Mouse (Mus musculus): Measurements from ENCODE around the gene Eef2kmt. TPM values are rescaled to one million over a fixed set of nuclear protein-coding genes. Genes with fewer than 3 reads are reported as not detected.

Gene Eef2kmt
- total and polyA plus RNA-seq, 2 experiments from 2014 or later = 6.7 to 8.3 TPM

GRCm38 (mm10) chr16:5222140-5222539 is 33.6 kb downstream of the Eef2kmt start, which contains the start of gene AU021092:
TSS of gene AU021092 (minus strand) at chr16:5222299.
- H3K4me3 ChIP-seq (ENCODE audit: low read depth, low read length) = no peak within 1 kb of the TSS
- no peaks in the 10 kb centered on the region for H3K9me3 ChIP-seq (ENCODE audit: low read length)
- H3K27me3 ChIP-seq (ENCODE audit: insufficient read depth, low read length) = no peaks in the 10 kb centered on the region; the same call in 1 of the 2 replicates
- DNase-seq (no peak), ATAC-seq (no peak)
- 73% methylated on average over 6 of the region's 6 CpGs for WGBS
- H3K27ac ChIP-seq (ENCODE audit: low read depth, low read length) = no peak within 1 kb of the TSS
- no peaks in the 10 kb centered on the region for H3K36me3 ChIP-seq (ENCODE audit: insufficient read depth)
- no peaks in the 10 kb centered on the region for H3K4me1 ChIP-seq (ENCODE audit: insufficient read depth)
- no peak within 1 kb of the TSS for H3K9ac ChIP-seq
- TF ChIP-seq CTCF (IDR thresholded peaks at IDR 0.05; ENCODE audit: low read depth) = no peak
- no peak within 1 kb of the TSS for H3K4me2 ChIP-seq (ENCODE audit: low read depth)

- no peak for TF ChIP-seq CTCF (IDR thresholded peaks at IDR 0.05; ENCODE audit: low read depth)
- WGBS = 37% methylated on average over 4 of the region's 4 CpGs
- Histone ChIP-seq H3K4me1 (ENCODE audit: insufficient read depth) (no peaks in the 10 kb centered on the region), H3K9me3 (ENCODE audit: low read length) (no peaks in the 10 kb centered on the region), H3K4me3 (ENCODE audit: low read depth, low read length) (no peak overlapping the region), H3K27me3 (ENCODE audit: insufficient read depth, low read length) (no peaks in the 10 kb centered on the region; the same call in 1 of the 2 replicates), H3K9ac (no peak overlapping the region), H3K36me3 (ENCODE audit: insufficient read depth) (no peaks in the 10 kb centered on the region), H3K27ac (ENCODE audit: low read depth, low read length) (no peak overlapping the region), H3K4me2 (ENCODE audit: low read depth) (no peak overlapping the region)
- ATAC-seq = no peak
- no peak for DNase-seq
Measured at GRCm38 (mm10) chr16:5221403-5221802, 34.4 kb downstream of the Eef2kmt start.

- Histone ChIP-seq H3K4me1 (ENCODE audit: insufficient read depth) (no peaks in the 10 kb centered on the region), H3K9me3 (ENCODE audit: low read length) (no peaks in the 10 kb centered on the region), H3K27me3 (ENCODE audit: insufficient read depth, low read length) (no peaks in the 10 kb centered on the region; the same call in 1 of the 2 replicates), H3K9ac (no peak overlapping the region), H3K4me2 (ENCODE audit: low read depth) (no peak overlapping the region), H3K36me3 (ENCODE audit: insufficient read depth) (no peaks in the 10 kb centered on the region), H3K4me3 (ENCODE audit: low read depth, low read length) (no peak overlapping the region), H3K27ac (ENCODE audit: low read depth, low read length) (no peak overlapping the region)
- no peak for ATAC-seq
- 66% methylated on average over 5 of the region's 5 CpGs for WGBS
- TF ChIP-seq CTCF (IDR thresholded peaks at IDR 0.05; ENCODE audit: low read depth) = no peak
- no peak for DNase-seq
Measured at GRCm38 (mm10) chr16:5217341-5218133, 38.2 kb downstream of the Eef2kmt start.

GRCm38 (mm10) chr16:5216686-5217085 is 39.1 kb downstream of the Eef2kmt start:
- WGBS = 80% methylated on average over 6 of the region's 6 CpGs
- Histone ChIP-seq H3K9ac (no peak overlapping the region), H3K4me2 (ENCODE audit: low read depth) (no peak overlapping the region), H3K36me3 (ENCODE audit: insufficient read depth) (no peaks in the 10 kb centered on the region), H3K27ac (ENCODE audit: low read depth, low read length) (no peak overlapping the region), H3K4me3 (ENCODE audit: low read depth, low read length) (no peak overlapping the region), H3K4me1 (ENCODE audit: insufficient read depth) (no peaks in the 10 kb centered on the region), H3K27me3 (ENCODE audit: insufficient read depth, low read length) (no peaks in the 10 kb centered on the region; the same call in 1 of the 2 replicates), H3K9me3 (ENCODE audit: low read length) (no peaks in the 10 kb centered on the region)
- TF ChIP-seq CTCF (IDR thresholded peaks at IDR 0.05; ENCODE audit: low read depth) = no peak
- ATAC-seq (no peak), DNase-seq (no peak)

GRCm38 (mm10) chr16:5214126-5214525 is 41.7 kb downstream of the Eef2kmt start:
- no peak for DNase-seq
- Histone ChIP-seq H3K9me3 (ENCODE audit: low read length) (no peaks in the 10 kb centered on the region), H3K27me3 (ENCODE audit: insufficient read depth, low read length) (no peaks in the 10 kb centered on the region), H3K4me3 (ENCODE audit: low read depth, low read length) (no peak overlapping the region), H3K4me2 (ENCODE audit: low read depth) (no peak overlapping the region), H3K36me3 (ENCODE audit: insufficient read depth) (no peaks in the 10 kb centered on the region), H3K4me1 (ENCODE audit: insufficient read depth) (no peaks in the 10 kb centered on the region), H3K27ac (ENCODE audit: low read depth, low read length) (no peak overlapping the region), H3K9ac (no peak overlapping the region)
- WGBS = 96% methylated on average over 2 of the region's 2 CpGs
- no peak for ATAC-seq
- no peak for TF ChIP-seq CTCF (IDR thresholded peaks at IDR 0.05; ENCODE audit: low read depth)

- Histone ChIP-seq H3K4me2 (ENCODE audit: low read depth) (no peak overlapping the region), H3K36me3 (ENCODE audit: insufficient read depth) (no peaks in the 10 kb centered on the region), H3K9ac (no peak overlapping the region), H3K27ac (ENCODE audit: low read depth, low read length) (no peak overlapping the region), H3K4me1 (ENCODE audit: insufficient read depth) (no peaks in the 10 kb centered on the region), H3K4me3 (ENCODE audit: low read depth, low read length) (no peak overlapping the region), H3K9me3 (ENCODE audit: low read length) (no peaks in the 10 kb centered on the region), H3K27me3 (ENCODE audit: insufficient read depth, low read length) (no peaks in the 10 kb centered on the region)
- WGBS = 82% methylated on average over 3 of the region's 3 CpGs
- no peak for ATAC-seq
- no peak for TF ChIP-seq CTCF (IDR thresholded peaks at IDR 0.05; ENCODE audit: low read depth)
- DNase-seq = no peak
Measured at GRCm38 (mm10) chr16:5212150-5212549, 43.6 kb downstream of the Eef2kmt start.

GRCm38 (mm10) chr16:5210365-5210764 is 45.4 kb downstream of the Eef2kmt start:
- H3K36me3 ChIP-seq (ENCODE audit: insufficient read depth) = no peaks in the 10 kb centered on the region
- no peaks in the 10 kb centered on the region for H3K4me1 ChIP-seq (ENCODE audit: insufficient read depth)
- no peak overlapping the region for H3K9ac ChIP-seq
- H3K27ac ChIP-seq (ENCODE audit: low read depth, low read length) = no peak overlapping the region
- TF ChIP-seq CTCF (IDR thresholded peaks at IDR 0.05; ENCODE audit: low read depth) = no peak
- DNase-seq (no peak), ATAC-seq (no peak)
- H3K27me3 ChIP-seq (ENCODE audit: insufficient read depth, low read length) = no peaks in the 10 kb centered on the region
- WGBS = 73% methylated on average over 2 of the region's 2 CpGs
- H3K4me3 ChIP-seq (ENCODE audit: low read depth, low read length) = no peak overlapping the region
- H3K4me2 ChIP-seq (ENCODE audit: low read depth) = no peak overlapping the region
- H3K9me3 ChIP-seq (ENCODE audit: low read length) = no peaks in the 10 kb centered on the region
